Mouse (Mus musculus) E14TG2a.4 (cell line): ENCODE measurements around the gene Golga2.
"Not testable (repeated sequence)": the region's sequence is repeated elsewhere in the genome, so short reads cannot be mapped to it uniquely, and the experiment has no call there.

ENCODE experiments used
- H3K27me3 ChIP-seq: 2 replicates; pipeline ENCODE4 v1.6.1; 2014; ENCODE audit warnings: low read length, control low read depth; ENCODE audit not compliant: insufficient read depth
- H3K36me3 ChIP-seq: 2 replicates; pipeline ENCODE4 v1.6.1; 2014; ENCODE audit warnings: low read length, control low read depth; ENCODE audit not compliant: insufficient read depth
- H3K4me1 ChIP-seq: replicated peaks from 2 replicates; pipeline ENCODE4 v1.6.1; 2014; ENCODE audit warnings: low read depth, low read length, control low read depth
- H3K4me3 ChIP-seq: replicated peaks from 2 replicates; pipeline ENCODE4 v1.5.1; 2014; ENCODE audit warnings: mild to moderate bottlenecking, low read length
- H3K9me3 ChIP-seq: 2 replicates; pipeline ENCODE4 v1.6.1; 2014; ENCODE audit warnings: low read length, control low read depth
- CTCF ChIP-seq: conservative IDR thresholded peaks from 2 replicates; pipeline ENCODE4 v1.5.1; 2014; ENCODE audit warnings: low read length
- NANOG ChIP-seq: IDR thresholded peaks from 2 replicates; pipeline ENCODE4 v1.6.1; 2014; ENCODE audit warnings: borderline replicate concordance, low read length, mixed read lengths
- POU5F1 ChIP-seq: IDR thresholded peaks from 2 replicates; pipeline ENCODE4 v1.6.1; 2014; ENCODE audit warnings: low read length, borderline replicate concordance

The Golga2 gene

DNA sequence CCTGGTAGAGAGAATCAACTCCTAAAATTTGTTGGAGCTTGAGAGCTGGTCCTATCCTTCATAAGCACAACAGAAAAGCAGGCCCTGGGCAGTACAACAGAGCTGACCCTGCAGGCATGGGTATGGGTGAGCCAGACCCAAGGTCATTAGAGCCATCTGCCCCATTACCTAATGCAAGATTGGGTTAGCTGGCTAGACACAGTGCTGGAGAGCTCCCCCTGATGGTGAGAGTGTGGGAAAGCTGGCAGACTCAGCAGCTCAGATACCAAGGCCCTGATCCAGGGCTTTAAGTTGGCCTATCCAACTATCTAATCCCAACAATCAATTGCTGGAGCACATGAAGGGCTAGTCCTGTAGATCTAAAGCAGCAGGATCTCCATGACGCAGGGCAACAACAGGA is 4.5 kb upstream of the Golga2 start:
- no peak for TF ChIP-seq POU5F1
- TF ChIP-seq CTCF = peak; percentile 63
- no peak overlapping the region for H3K4me3 ChIP-seq
- H3K27me3 ChIP-seq = no peaks in the 10 kb centered on the region
- peaks cover 91% of the 10 kb centered on the region for H3K36me3 ChIP-seq
- peaks cover 28% of the 10 kb centered on the region for H3K4me1 ChIP-seq
- H3K9me3 ChIP-seq = no peaks in the 10 kb centered on the region

DNA sequence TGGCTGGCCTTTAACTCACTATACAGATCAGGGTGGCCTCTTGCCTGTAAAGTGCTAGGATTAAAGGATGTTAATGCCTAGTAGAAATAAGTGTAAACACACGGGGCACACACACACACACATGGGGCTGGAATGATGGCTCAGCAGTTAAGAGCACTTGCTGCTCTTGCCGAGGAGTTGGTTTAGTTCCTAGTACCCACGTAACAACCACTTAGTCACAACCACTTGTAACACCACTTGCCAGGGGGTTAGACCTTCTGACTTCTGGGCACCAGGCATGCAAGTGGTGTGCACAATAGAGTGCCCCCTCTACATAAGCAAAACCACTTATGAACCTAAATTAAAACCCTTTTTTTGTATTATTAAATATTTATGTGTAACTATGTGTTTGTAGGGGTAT is 3.2 kb upstream of the Golga2 start:
- Histone ChIP-seq H3K4me1 (peaks cover 33% of the 10 kb centered on the region), H3K27me3 (no peaks in the 10 kb centered on the region), H3K4me3 (no peak overlapping the region), H3K9me3 (no peaks in the 10 kb centered on the region), H3K36me3 (peaks cover 78% of the 10 kb centered on the region)
- TF ChIP-seq CTCF (no peak), NANOG (no peak), POU5F1 (no peak)

DNA sequence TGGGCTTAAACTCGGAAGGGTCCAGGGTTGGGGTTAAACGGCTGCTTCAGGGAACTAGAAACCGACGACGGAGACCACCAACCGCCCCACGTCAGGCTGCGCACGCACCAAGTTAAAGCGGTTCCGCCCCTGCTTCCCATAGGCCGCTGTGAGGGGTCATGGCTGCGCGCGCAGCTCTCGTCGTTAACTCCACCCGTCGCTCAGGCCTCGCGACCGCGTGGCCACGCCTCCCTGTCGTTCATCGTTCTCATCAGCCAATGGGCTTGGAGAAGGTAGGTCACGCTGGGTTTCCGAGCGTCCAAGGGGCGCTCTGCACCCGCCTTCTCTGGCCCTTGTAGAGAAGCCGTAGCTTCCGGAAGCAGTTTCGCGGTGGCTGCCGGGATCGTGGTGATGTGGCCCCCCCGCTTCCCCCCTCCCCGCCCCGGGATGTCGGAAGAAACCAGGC is 761 bp downstream of the Golga2 start, which contains the start of gene Swi5:
Gene Swi5, minus strand, starts transcription at position 153 of the 445 bp plus-strand sequence.
- no peaks in the 10 kb centered on the region for H3K9me3 ChIP-seq
- no peak for TF ChIP-seq POU5F1
- TF ChIP-seq CTCF = no peak
- TF ChIP-seq NANOG = no peak

DNA sequence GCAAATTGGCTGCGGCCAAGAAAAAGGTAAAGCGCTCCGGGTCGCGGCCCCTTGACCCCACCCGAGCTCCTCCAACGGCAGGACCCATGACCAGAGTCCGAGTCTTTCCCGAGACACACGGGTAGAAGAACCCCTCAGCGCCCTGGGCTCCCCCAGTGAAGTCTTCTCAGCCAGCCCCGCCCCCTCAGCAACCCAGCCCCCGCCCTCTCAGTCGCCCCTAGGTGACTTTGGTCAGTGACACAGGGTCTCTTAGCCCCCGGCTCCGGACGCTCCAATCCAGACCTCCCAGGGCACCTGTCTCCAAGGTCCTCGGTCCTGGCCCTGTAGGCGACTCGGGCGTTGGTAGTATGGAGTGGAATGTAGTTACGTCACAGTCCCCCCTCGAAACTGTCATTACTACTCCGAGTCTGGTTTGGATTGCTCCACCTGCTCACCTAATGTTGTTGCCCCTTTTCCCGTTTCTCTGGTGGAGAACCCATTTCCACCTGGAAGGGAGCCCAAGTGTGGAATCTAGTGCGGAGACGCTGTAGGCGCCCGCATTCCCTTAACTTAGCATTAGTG is 1.3 kb downstream of the Golga2 start:
- no peaks in the 10 kb centered on the region for H3K9me3 ChIP-seq
- TF ChIP-seq CTCF (no peak), NANOG (no peak), POU5F1 (no peak)
- peaks cover 59% of the 10 kb centered on the region for H3K36me3 ChIP-seq
- H3K4me1 ChIP-seq = peaks cover 30% of the 10 kb centered on the region
- no peaks in the 10 kb centered on the region for H3K27me3 ChIP-seq
- H3K4me3 ChIP-seq = peak overlapping the region; percentile 92

More for the DNA sequence above, 761 bp downstream of the Golga2 start, which contains the start of gene Swi5:
- Histone ChIP-seq H3K27me3 (no peaks in the 10 kb centered on the region), H3K36me3 (peaks cover 60% of the 10 kb centered on the region), H3K4me1 (peaks cover 30% of the 10 kb centered on the region), H3K4me3 (peak within 1 kb of the TSS; percentile 92)

- Histone ChIP-seq H3K9me3 (no peaks in the 10 kb centered on the region), H3K36me3 (peaks cover 59% of the 10 kb centered on the region), H3K27me3 (no peaks in the 10 kb centered on the region), H3K4me3 (0 out of 2 replicates have a peak overlapping the region, but pooled peaks have one; percentile 92), H3K4me1 (peaks cover 29% of the 10 kb centered on the region)
- TF ChIP-seq CTCF = peak; percentile 64
- no peak for TF ChIP-seq NANOG
Observed at GRCm38 (mm10) chr2:32289578-32289977, 2.4 kb downstream of the Golga2 start.

DNA sequence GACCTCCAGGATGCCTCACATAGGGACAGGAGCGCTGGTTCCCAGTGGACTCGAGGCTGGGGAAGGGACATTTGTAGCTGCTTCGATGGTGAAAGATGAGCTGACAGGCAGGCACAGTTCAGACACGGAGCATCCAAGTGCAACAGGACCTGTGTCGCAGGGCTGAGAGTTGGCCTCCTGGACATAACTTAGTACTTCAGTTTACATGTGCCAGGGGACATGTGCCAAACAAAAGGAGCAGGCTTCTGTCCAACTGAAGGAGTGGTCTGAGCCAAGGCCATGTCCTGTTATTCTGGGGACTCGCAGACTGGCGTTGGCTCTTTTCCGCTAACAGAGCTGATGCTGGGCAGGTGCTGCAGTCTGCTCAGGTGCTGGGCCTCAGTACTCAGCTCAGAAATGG is 7.2 kb downstream of the Golga2 start:
- Histone ChIP-seq H3K36me3 (peaks cover 79% of the 10 kb centered on the region), H3K9me3 (no peaks in the 10 kb centered on the region), H3K27me3 (no peaks in the 10 kb centered on the region), H3K4me3 (no peak overlapping the region), H3K4me1 (peaks cover 14% of the 10 kb centered on the region)
- TF ChIP-seq POU5F1 (no peak), NANOG (no peak), CTCF (no peak)

DNA sequence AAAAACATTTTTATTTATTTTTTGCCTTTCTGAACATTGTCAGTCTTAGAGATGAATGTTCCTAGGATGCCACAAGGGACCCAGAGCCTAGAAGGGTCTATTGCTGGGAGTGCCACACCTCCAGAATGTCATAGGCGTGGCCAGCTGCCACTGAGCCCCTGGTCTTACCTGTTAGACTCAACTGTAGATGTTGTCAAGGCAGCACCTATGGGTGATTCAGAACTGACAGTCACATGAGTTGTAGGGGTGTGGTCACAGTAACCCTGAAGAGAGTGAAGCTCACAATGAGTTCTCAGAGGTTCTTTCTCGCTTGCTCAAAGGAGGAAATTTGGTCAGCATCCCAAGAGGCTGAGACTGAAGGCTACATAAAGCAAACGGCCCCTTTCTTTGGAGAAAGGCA is 8.1 kb downstream of the Golga2 start:
- no peak for TF ChIP-seq CTCF
- TF ChIP-seq POU5F1 = no peak
- TF ChIP-seq NANOG = no peak
- Histone ChIP-seq H3K4me3 (no peak overlapping the region), H3K36me3 (peaks cover 87% of the 10 kb centered on the region), H3K27me3 (no peaks in the 10 kb centered on the region), H3K4me1 (peaks cover 15% of the 10 kb centered on the region), H3K9me3 (no peaks in the 10 kb centered on the region)

GRCm38 (mm10) chr2:32295842-32296241 is 8.7 kb downstream of the Golga2 start:
- not testable (repeated sequence) for H3K9me3 ChIP-seq, H3K4me3 ChIP-seq, H3K27me3 ChIP-seq
- peaks cover 88% of the 10 kb centered on the region for H3K36me3 ChIP-seq
- peaks cover 15% of the 10 kb centered on the region for H3K4me1 ChIP-seq

DNA sequence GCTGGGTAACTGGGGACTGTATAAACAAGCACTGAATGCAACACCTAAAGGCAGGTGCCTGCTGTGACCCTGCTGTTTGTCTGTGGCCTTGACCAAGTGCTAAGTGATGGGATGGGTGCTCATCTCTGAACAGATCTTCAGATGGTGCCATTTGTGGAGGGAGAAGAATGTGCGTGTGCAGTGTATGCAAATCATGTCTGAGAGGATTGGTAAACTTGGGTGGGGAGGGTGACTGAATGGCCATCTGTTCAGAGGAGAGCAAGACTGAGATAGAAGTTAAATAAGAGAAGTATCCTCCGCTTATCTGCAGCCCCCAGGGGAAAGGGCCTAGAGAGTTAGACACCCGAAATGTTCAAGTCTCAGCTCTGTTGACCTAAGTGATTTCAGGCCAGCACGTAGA is 12.3 kb downstream of the Golga2 start:
- Histone ChIP-seq H3K27me3 (no peaks in the 10 kb centered on the region), H3K36me3 (peaks cover 94% of the 10 kb centered on the region), H3K4me1 (peaks cover 34% of the 10 kb centered on the region), H3K9me3 (no peaks in the 10 kb centered on the region), H3K4me3 (no peak overlapping the region)
- TF ChIP-seq NANOG = no peak
- no peak for TF ChIP-seq CTCF
- TF ChIP-seq POU5F1 = no peak
